Mouse (Mus musculus) bone marrow, adult 2 months (tissue): ENCODE results near the gene Mfsd4b2.

Source experiments
- CTCF ChIP-seq: fragments of 200-500 bp; IDR thresholded peaks from 2 replicates; pipeline ENCODE4 v1.5.1; 2011; ENCODE audit warnings: low read length, control low read depth; ENCODE audit not compliant: control insufficient read depth, insufficient read depth
- POLR2A ChIP-seq: fragments of 200-500 bp; IDR thresholded peaks from 2 replicates; pipeline ENCODE4 v1.6.1; 2011; ENCODE audit warnings: low read depth, mild to moderate bottlenecking, control low read depth, low read length, borderline replicate concordance; ENCODE audit not compliant: control insufficient read depth

DNA sequence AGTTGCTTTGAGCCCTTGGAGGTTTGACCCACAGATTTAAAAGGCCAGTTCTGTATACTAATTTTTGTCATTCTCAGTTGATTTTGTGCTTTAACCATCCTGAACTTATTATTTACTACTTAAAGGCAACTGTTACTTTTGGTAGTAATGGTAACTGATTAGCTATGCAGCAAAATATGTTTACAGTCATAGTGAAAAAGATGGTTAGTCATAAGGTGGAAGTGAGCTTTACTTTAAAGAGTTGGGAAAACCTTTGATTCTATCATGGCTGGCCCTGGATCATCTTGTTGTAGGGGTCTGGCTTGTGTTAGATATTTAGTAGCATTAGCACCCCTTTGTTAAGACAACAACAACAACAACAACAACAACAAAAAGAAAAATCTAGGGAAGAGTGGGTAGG is 14.1 kb downstream of the Mfsd4b2 start:
- TF ChIP-seq CTCF: no peak
- TF ChIP-seq POLR2A: no peak
